Mouse (Mus musculus) forebrain, embryonic 15.5 days (tissue): ENCODE data around the gene Nmb. TPM values are rescaled to one million over a fixed set of nuclear protein-coding genes. Genes with fewer than 3 reads are reported as not detected.

Source experiments
- polyA plus RNA-seq: library from polyadenylated mRNA; unstranded; fragments of >200 nt; fragmentation: Nextera tagmentation; extraction: Ambion mirVana; gene quantifications from 2 replicates; pipeline ENCODE4 v1.2.1, GENCODE M21; 2015

The Nmb gene
- polyA plus RNA-seq, 1 experiment from 2014 or later, result 7.1 TPM

Other genes with a start within 250 kb of the Nmb start
- gene Crtc3, start 216.2 kb downstream of the Nmb start, polyA plus RNA-seq, result 17.0 and 20.9 TPM in 2 replicates
- gene Iqgap1, start 79.1 kb downstream of the Nmb start, polyA plus RNA-seq, result 21.7 and 23.3 TPM in 2 replicates
- gene Zscan2, start 44.2 kb downstream of the Nmb start, polyA plus RNA-seq, result 4.6 and 5.9 TPM in 2 replicates
- 43.2 and 43.9 TPM in 2 replicates for gene Wdr73, start 3.8 kb downstream of the Nmb start, polyA plus RNA-seq
- gene Sec11a, start 42.7 kb upstream of the Nmb start, polyA plus RNA-seq, result 149 and 157 TPM in 2 replicates
- gene Zfp592, start 88.6 kb upstream of the Nmb start, polyA plus RNA-seq, result 8.3 and 9.8 TPM in 2 replicates
- gene Alpk3, start 152.5 kb upstream of the Nmb start, polyA plus RNA-seq, result 0.06 and 0.15 TPM in 2 replicates
- not detected in 2 replicates for gene Slc28a1, start 209.7 kb upstream of the Nmb start, polyA plus RNA-seq